Mouse (Mus musculus) MEL (cell line): ENCODE measurements around the gene Oxt. TPM values are rescaled to one million over a fixed set of nuclear protein-coding genes. Genes with fewer than 3 reads are reported as not detected.
A peak's percentile ranks its signal among the peaks of the same experiment; 100 is the strongest.

Experiments used
- DNase-seq: peaks from one replicate; pipeline ENCODE4 v3.0.0; 2011; ENCODE audit warnings: low read depth, low spot score
- H3K27ac ChIP-seq: 2 replicates; pipeline ENCODE4 v1.5.1; 2012; ENCODE audit warnings: low read depth, mild to moderate bottlenecking, control low read depth, low read length, moderate library complexity; ENCODE audit not compliant: control insufficient read depth
- H3K27me3 ChIP-seq, 2 experiments: fragments of 150-350 bp in 1 of 2; sonication (generic) in 1 of 2; 2 replicates each; pipeline ENCODE4 v1.6.1; 2012; ENCODE audit warnings: low read length in 2 of 2, mild to moderate bottlenecking in 2 of 2, improper control_type of control experiment in 1 of 2, moderate library complexity in 1 of 2; ENCODE audit not compliant: insufficient read depth in 2 of 2, control insufficient read depth in 1 of 2
- H3K36me3 ChIP-seq, 2 experiments: 2 replicates each; pipeline ENCODE4 v1.6.1; 2012 to 2014; ENCODE audit warnings: low read length in 2 of 2, improper control_type of control experiment in 1 of 2, inconsistent platforms in 1 of 2, mild to moderate bottlenecking in 1 of 2; ENCODE audit not compliant: insufficient read depth in 2 of 2, control insufficient read depth in 1 of 2
- H3K4me1 ChIP-seq, 2 experiments: fragments of 150-350 bp in 1 of 2; sonication (generic) in 1 of 2; 2 replicates each; pipeline ENCODE4 v1.6.1; 2012; ENCODE audit warnings: low read length in 2 of 2, improper control_type of control experiment in 1 of 2, mild to moderate bottlenecking in 1 of 2; ENCODE audit not compliant: insufficient read depth in 2 of 2, control insufficient read depth in 1 of 2
- H3K4me3 ChIP-seq, 2 experiments: fragments of 150-350 bp in 1 of 2; sonication (generic) in 1 of 2; 2 replicates each; pipeline ENCODE4 v1.5.1; 2012; ENCODE audit warnings: low read depth in 2 of 2, low read length in 2 of 2, mild to moderate bottlenecking in 2 of 2, moderate library complexity in 2 of 2, control low read depth in 1 of 2, improper control_type of control experiment in 1 of 2; ENCODE audit not compliant: control insufficient read depth in 1 of 2, insufficient read depth in 1 of 2
- H3K79me2 ChIP-seq: 2 replicates; pipeline ENCODE4 v1.6.1; 2012; ENCODE audit warnings: mild to moderate bottlenecking, low read length, moderate library complexity; ENCODE audit not compliant: control insufficient read depth, poor library complexity, insufficient read depth
- H3K9ac ChIP-seq: 2 replicates; pipeline ENCODE4 v1.6.1; 2012; ENCODE audit warnings: low read depth, mild to moderate bottlenecking, control low read depth, low read length, moderate library complexity; ENCODE audit not compliant: control insufficient read depth, poor library complexity, severe bottlenecking
- H3K9me3 ChIP-seq: fragments of 150-350 bp; sonication (generic); replicated peaks from 2 replicates; pipeline ENCODE4 v1.6.1; 2012; ENCODE audit warnings: mild to moderate bottlenecking, low read length, improper control_type of control experiment, moderate library complexity; ENCODE audit not compliant: insufficient read depth
- CHD1 ChIP-seq: IDR thresholded peaks from 2 replicates; pipeline ENCODE4 v1.6.1; 2012; ENCODE audit warnings: low read depth, mild to moderate bottlenecking, inconsistent platforms, low read length, improper control_type of control experiment
- CTCF ChIP-seq, 3 experiments: IDR thresholded peaks in 2 of 3; conservative IDR thresholded peaks in 1 of 3; 2 replicates each; pipeline ENCODE4 v1.5.1; 2011 to 2012; ENCODE audit warnings: low read length in 3 of 3, low read depth in 2 of 3, mild to moderate bottlenecking in 2 of 3, improper control_type of control experiment in 1 of 3, inconsistent platforms in 1 of 3, mixed read lengths in 1 of 3, moderate library complexity in 1 of 3; ENCODE audit not compliant: control insufficient read depth in 1 of 3, insufficient read depth in 1 of 3, poor library complexity in 1 of 3, severe bottlenecking in 1 of 3
- EP300 ChIP-seq, 2 experiments: IDR thresholded peaks; 2 replicates each; pipeline ENCODE4 v1.6.1; 2011; ENCODE audit warnings: improper control_type of control experiment in 2 of 2, low read length in 2 of 2, low read depth in 1 of 2, mild to moderate bottlenecking in 1 of 2
- JUND ChIP-seq: IDR thresholded peaks from 2 replicates; pipeline ENCODE4 v1.6.1; 2011; ENCODE audit warnings: low read depth, mild to moderate bottlenecking, improper control_type of control experiment, low read length
- MAFK ChIP-seq: IDR thresholded peaks from 2 replicates; pipeline ENCODE4 v1.6.1; 2011; ENCODE audit warnings: low read depth, mild to moderate bottlenecking, low read length, improper control_type of control experiment, borderline replicate concordance
- MAZ ChIP-seq: IDR thresholded peaks from 2 replicates; pipeline ENCODE4 v1.6.1; 2012; ENCODE audit warnings: low read depth, mild to moderate bottlenecking, inconsistent platforms, low read length, improper control_type of control experiment
- MYB ChIP-seq: IDR thresholded peaks from 2 replicates; pipeline ENCODE4 v1.6.1; 2011; ENCODE audit warnings: mild to moderate bottlenecking, low read depth, low read length, improper control_type of control experiment
- MYC ChIP-seq: IDR thresholded peaks from 2 replicates; pipeline ENCODE4 v1.6.1; 2011; ENCODE audit warnings: low read depth, mild to moderate bottlenecking, low read length, improper control_type of control experiment, moderate library complexity
- NRF1 ChIP-seq: IDR thresholded peaks from 2 replicates; pipeline ENCODE4 v1.6.1; 2014; ENCODE audit warnings: low read depth, mild to moderate bottlenecking, inconsistent platforms, low read length, improper control_type of control experiment, moderate library complexity; ENCODE audit not compliant: poor library complexity, insufficient read depth, severe bottlenecking
- POLR2A ChIP-seq, 2 experiments: IDR thresholded peaks; 2 replicates each; pipeline ENCODE4 v1.6.1; 2011 to 2012; ENCODE audit warnings: low read length in 2 of 2, mild to moderate bottlenecking in 2 of 2, control low read depth in 1 of 2, improper control_type of control experiment in 1 of 2, low read depth in 1 of 2, moderate library complexity in 1 of 2; ENCODE audit not compliant: control insufficient read depth in 1 of 2, insufficient read depth in 1 of 2, poor library complexity in 1 of 2
- POLR2AphosphoS2 ChIP-seq: IDR thresholded peaks from 2 replicates; pipeline ENCODE4 v1.6.1; 2011; ENCODE audit warnings: low read length, improper control_type of control experiment
- RAD21 ChIP-seq: IDR thresholded peaks from 2 replicates; pipeline ENCODE4 v1.6.1; 2011; ENCODE audit warnings: mild to moderate bottlenecking, low read depth, low read length, improper control_type of control experiment
- SMC3 ChIP-seq: IDR thresholded peaks from 2 replicates; pipeline ENCODE4 v1.6.1; 2011; ENCODE audit warnings: low read depth, low read length, improper control_type of control experiment
- TAL1 ChIP-seq: IDR thresholded peaks from 2 replicates; pipeline ENCODE4 v1.6.1; 2012; ENCODE audit warnings: mild to moderate bottlenecking, inconsistent platforms, low read length, moderate library complexity, mixed read lengths
- TBP ChIP-seq: IDR thresholded peaks from 2 replicates; pipeline ENCODE4 v1.8.0; 2011; ENCODE audit warnings: low read depth, low read length, improper control_type of control experiment
- TCF12 ChIP-seq: IDR thresholded peaks from 2 replicates; pipeline ENCODE4 v1.6.1; 2014; ENCODE audit warnings: low read depth, mild to moderate bottlenecking, inconsistent platforms, low read length, improper control_type of control experiment, moderate library complexity
- UBTF ChIP-seq: IDR thresholded peaks from 2 replicates; pipeline ENCODE4 v1.6.1; 2012; ENCODE audit warnings: low read depth, mild to moderate bottlenecking, inconsistent platforms, low read length, improper control_type of control experiment, moderate library complexity, borderline replicate concordance; ENCODE audit not compliant: insufficient read depth
- ZC3H11A ChIP-seq: IDR thresholded peaks from 2 replicates; pipeline ENCODE4 v1.6.1; 2012; ENCODE audit warnings: low read depth, mild to moderate bottlenecking, inconsistent platforms, low read length, improper control_type of control experiment
- ZNF384 ChIP-seq: IDR thresholded peaks from 2 replicates; pipeline ENCODE4 v1.6.1; 2012; ENCODE audit warnings: low read depth, mild to moderate bottlenecking, inconsistent platforms, low read length, improper control_type of control experiment
- polyA plus RNA-seq, 2 experiments: library from polyadenylated mRNA; stranded (reverse) in 1 of 2; unstranded in 1 of 2; fragments of >175 nt in 1 of 2; fragments of >200 nt in 1 of 2; gene quantifications; 2 replicates each; pipeline versions ENCODE4 v1.2.1 to v1.2.4; 2012; ENCODE audit warnings: low replicate concordance in 2 of 2, low read depth in 1 of 2; ENCODE audit not compliant: insufficient read length in 2 of 2, insufficient read depth in 1 of 2, missing spikeins in 1 of 2
- total RNA-seq: library from RNA; depleted of rRNA; stranded (reverse); fragments of 300-350 nt; gene quantifications from 2 replicates; pipeline ENCODE4 v1.2.3, GENCODE M21; 2012

Oxt gene
- total and polyA plus RNA-seq, 3 experiments, result 0.14 TPM; not detected in 2

DNA sequence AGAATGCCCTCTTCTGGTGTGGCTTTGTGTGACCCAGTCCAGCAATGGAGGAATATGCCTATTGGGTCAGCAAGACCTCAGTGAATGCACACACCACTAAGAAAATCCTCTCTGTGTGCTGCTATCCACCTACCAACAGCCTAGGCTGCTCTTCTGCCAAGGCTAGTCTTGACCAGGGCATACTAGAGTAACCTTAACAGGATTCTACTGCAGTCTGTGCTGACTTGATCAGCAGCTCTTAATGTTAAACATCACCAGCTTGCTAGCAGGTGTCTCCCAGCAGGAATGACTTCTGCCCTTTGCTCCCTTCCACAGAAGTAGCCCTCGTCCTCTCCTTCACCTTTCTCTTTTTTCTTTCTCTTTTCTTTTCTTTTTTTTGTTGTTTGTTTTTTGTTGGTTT lies 19.7 kb upstream of the Oxt start:
- no peaks in the 10 kb centered on the region; a peak in 1 of 4 replicates for H3K36me3 ChIP-seq
- H3K9me3 ChIP-seq, result no peaks in the 10 kb centered on the region
- no peaks in the 10 kb centered on the region for H3K4me1 ChIP-seq
- no peak overlapping the region for H3K9ac ChIP-seq
- H3K27ac ChIP-seq, result no peak overlapping the region
- no peaks in the 10 kb centered on the region for H3K79me2 ChIP-seq
- no peak for TF ChIP-seq POLR2A (IDR thresholded peaks at IDR 0.05; ENCODE audit: control insufficient read depth in 1 of 2, insufficient read depth in 1 of 2, low read depth in 1 of 2, low read length in 2 of 2, poor library complexity in 1 of 2)
- no peak for TF ChIP-seq JUND
- no peak for TF ChIP-seq CHD1
- no peak for TF ChIP-seq MYB
- no peak for TF ChIP-seq TAL1
- no peak for TF ChIP-seq SMC3
- TF ChIP-seq MAFK, result no peak
- TF ChIP-seq TBP, result no peak
- TF ChIP-seq NRF1, result no peak
- TF ChIP-seq UBTF, result no peak
- TF ChIP-seq EP300 (IDR thresholded peaks at IDR 0.05; ENCODE audit: low read depth in 1 of 2, low read length in 2 of 2), result no peak
- TF ChIP-seq POLR2AphosphoS2, result no peak
- TF ChIP-seq MYC, result no peak
- no peaks in the 10 kb centered on the region for H3K27me3 ChIP-seq
- no peak overlapping the region for H3K4me3 ChIP-seq
- no peak for DNase-seq

DNA sequence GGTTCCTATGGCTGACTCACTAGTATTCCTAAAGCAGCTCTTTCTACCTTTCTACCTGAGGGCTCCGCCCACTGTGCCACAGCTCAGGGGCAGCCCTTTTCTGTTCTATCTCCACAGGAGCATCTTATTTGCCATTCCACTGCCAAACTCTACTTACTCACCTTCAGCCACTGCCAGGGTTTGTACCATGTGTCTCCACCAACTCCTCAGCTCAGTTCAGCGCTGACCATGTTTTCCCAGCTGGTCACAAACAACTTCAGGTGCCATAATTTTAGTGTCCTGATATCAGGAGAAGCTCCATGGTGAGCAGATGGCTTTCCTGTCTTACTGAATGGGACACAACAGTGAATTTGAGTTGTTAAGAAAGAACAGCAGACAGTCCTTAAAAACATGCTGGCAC lies 18.5 kb upstream of the Oxt start:
- H3K27ac ChIP-seq, result no peak overlapping the region
- no peaks in the 10 kb centered on the region for H3K9me3 ChIP-seq
- no peak overlapping the region for H3K4me3 ChIP-seq
- H3K36me3 ChIP-seq, result no peaks in the 10 kb centered on the region; a peak in 2 of 4 replicates
- no peaks in the 10 kb centered on the region for H3K4me1 ChIP-seq
- no peak for TF ChIP-seq MYB
- no peaks in the 10 kb centered on the region for H3K27me3 ChIP-seq
- H3K79me2 ChIP-seq, result no peaks in the 10 kb centered on the region
- no peak for DNase-seq
- H3K9ac ChIP-seq, result no peak overlapping the region

GRCm38 (mm10) chr2:130558015-130558414 lies 18.0 kb upstream of the Oxt start:
- Histone ChIP-seq H3K4me3 (no peak overlapping the region), H3K9ac (no peak overlapping the region), H3K27ac (no peak overlapping the region), H3K9me3 (no peaks in the 10 kb centered on the region), H3K27me3 (no peaks in the 10 kb centered on the region), H3K36me3 (no peaks in the 10 kb centered on the region; a peak in 2 of 4 replicates), H3K4me1 (no peaks in the 10 kb centered on the region), H3K79me2 (no peaks in the 10 kb centered on the region)
- DNase-seq, result peak; percentile 44
- no peak for TF ChIP-seq MAZ
- peak; percentile 59 for TF ChIP-seq ZNF384
- TF ChIP-seq SMC3, result peak; percentile 63
- TF ChIP-seq CTCF (IDR thresholded peaks at IDR 0.05 in 2 of 3, conservative IDR thresholded peaks at IDR 0.05 in 1 of 3; ENCODE audit: control insufficient read depth in 1 of 3, insufficient read depth in 1 of 3, low read depth in 2 of 3, low read length in 3 of 3, poor library complexity in 1 of 3, severe bottlenecking in 1 of 3), result peak; percentile 12 to 57 (median 44); a peak in 5 of 6 replicates
- peak; percentile 51 for TF ChIP-seq ZC3H11A
- peak; percentile 86 for TF ChIP-seq MYC
- no peak for TF ChIP-seq TCF12
- TF ChIP-seq RAD21, result peak; percentile 44
- TF ChIP-seq POLR2AphosphoS2, result no peak
- TF ChIP-seq NRF1, result no peak
